ENCODE assay signal across 9 mouse cellular contexts in genomic region chr2:144330352-144330959, GRCm38 (mm10). TPM values are rescaled to one million over a fixed set of nuclear protein-coding genes. Genes with fewer than 3 reads are reported as not detected.
DNase-seq lines count a peak whose midpoint lies in the region; ATAC-seq and TF ChIP-seq lines count a peak whose summit lies in the region.
"Had no signal": no experiment of that assay in that cellular context is flagged by ENCODE, and none has a peak within 500 bp of the region (broad histone marks: within the 10 kb centered on the region; RNA-seq: fewer than 3 reads in every experiment).

No protein-coding gene starts in this region.

- no peak overlapping the region for H3K27ac ChIP-seq in hindbrain, embryonic 12.5 days
- H3K27ac ChIP-seq in liver, postnatal 0 days (ENCODE audit: low read depth), result no peak overlapping the region

- no peak for TF ChIP-seq CTCF in liver, postnatal 0 days (IDR thresholded peaks at IDR 0.05; ENCODE audit: low read depth)

- H3K27me3 ChIP-seq in hindbrain, embryonic 12.5 days, result peaks cover 86% of the 10 kb centered on the region
- H3K27me3 ChIP-seq in liver, postnatal 0 days (ENCODE audit: insufficient read depth, low read length), result peaks cover 66% of the 10 kb centered on the region

- H3K4me1 ChIP-seq in hindbrain, embryonic 12.5 days, result peaks cover 36% of the 10 kb centered on the region
- peaks cover 19% of the 10 kb centered on the region for H3K4me1 ChIP-seq in liver, postnatal 0 days (ENCODE audit: insufficient read depth)

- no peak for TF ChIP-seq EP300 in liver, postnatal 0 days (IDR thresholded peaks at IDR 0.05; ENCODE audit: low read depth)

- 2% methylated on average over 41 of the region's 41 CpGs for WGBS in hindbrain, embryonic 12.5 days
- 4% methylated on average over 41 of the region's 41 CpGs for WGBS in liver, postnatal 0 days (ENCODE audit: insufficient replicate concordance)

- no peaks in the 10 kb centered on the region for H3K9me3 ChIP-seq in hindbrain, embryonic 12.5 days (replicated peaks)
- H3K9me3 ChIP-seq in liver, postnatal 0 days (ENCODE audit: low read length), result no peaks in the 10 kb centered on the region

- H3K4me2 ChIP-seq in hindbrain, embryonic 12.5 days (replicated peaks), result peak overlapping the region; percentile 91
- H3K4me2 ChIP-seq in liver, postnatal 0 days (ENCODE audit: low read depth, low read length), result peak overlapping the region; percentile 83

- peak overlapping the region; percentile 61 for H3K9ac ChIP-seq in hindbrain, embryonic 12.5 days
- peak overlapping the region; percentile 30 for H3K9ac ChIP-seq in liver, postnatal 0 days (replicated peaks)

- peak overlapping the region; percentile 49 for H3K4me3 ChIP-seq in hindbrain, embryonic 12.5 days
- H3K4me3 ChIP-seq in liver, postnatal 0 days (ENCODE audit: low read depth, low read length), result peak overlapping the region; percentile 61

- peak; percentile 22 to 36 for DNase-seq in lung, adult 18-20 months
- DNase-seq in lung, postnatal 4 days, result no peak
- DNase-seq in embryo, embryonic 10.5 days (ENCODE audit: low spot score), result peak; percentile 50
- DNase-seq in liver, postnatal 0 days, result peak; percentile 15
- peak; percentile 35 for DNase-seq in retina, postnatal 1 day
- no peak for DNase-seq in layer of hippocampus, adult 18-20 months (ENCODE audit: low spot score in 2 of 2)
- no peak for DNase-seq in cerebellum, adult 8-10 months

- H3K36me3 ChIP-seq in hindbrain, embryonic 12.5 days, result no peaks in the 10 kb centered on the region
- H3K36me3 ChIP-seq in liver, postnatal 0 days (replicated peaks; ENCODE audit: insufficient read depth, low read length), result no peaks in the 10 kb centered on the region

- ATAC-seq in hindbrain, embryonic 12.5 days (ENCODE audit: low FRiP score), result peak; percentile 14; the same call in 1 of the 2 replicates
- peak; percentile 21; the same call in 1 of the 2 replicates for ATAC-seq in liver, postnatal 0 days

RNA-seq across cellular contexts. Expression of gene Ovol2, which starts 1.5 kb away (rescaled TPM):
- polyA plus RNA-seq in hindbrain, embryonic 12.5 days (2016; fragmentation: Nextera tagmentation; extraction: Ambion mirVana), result 0.44 and 1.3 TPM in 2 replicates
- polyA plus RNA-seq in liver, postnatal 0 days (2015; fragmentation: Nextera tagmentation; extraction: Ambion mirVana), result 0.09 and 0.25 TPM in 2 replicates
- total RNA-seq in layer of hippocampus, adult 18-20 months (2021), result 1 to 10 TPM; 1.6 to 1.9 TPM
- total RNA-seq: adrenal gland, postnatal 36 days had no signal

RNA-seq across cellular contexts. Expression of gene Kat14, which starts 38.3 kb away (rescaled TPM):
- polyA plus RNA-seq in hindbrain, embryonic 12.5 days (2016; fragmentation: Nextera tagmentation; extraction: Ambion mirVana), result 37.7 and 40.7 TPM in 2 replicates
- 10.2 and 12.3 TPM in 2 replicates for polyA plus RNA-seq in liver, postnatal 0 days (2015; fragmentation: Nextera tagmentation; extraction: Ambion mirVana)
- total RNA-seq in layer of hippocampus, adult 18-20 months (2021), result 10 to 100 TPM; 31.9 to 36.6 TPM

RNA-seq across cellular contexts. Expression of gene Pet117, which starts 38.3 kb away (rescaled TPM):
- 1.1 and 2.3 TPM in 2 replicates for polyA plus RNA-seq in hindbrain, embryonic 12.5 days (2016; fragmentation: Nextera tagmentation; extraction: Ambion mirVana)
- 1.6 and 2.2 TPM in 2 replicates for polyA plus RNA-seq in liver, postnatal 0 days (2015; fragmentation: Nextera tagmentation; extraction: Ambion mirVana)
- total RNA-seq in layer of hippocampus, adult 18-20 months (2021), result 10 to 100 TPM in 1 of 2 experiments, 1 to 10 TPM in 1; 6.9 to 10.4 TPM

RNA-seq across cellular contexts. Expression of gene Snx5, which starts 59.8 kb away (rescaled TPM):
- 93.0 and 97.0 TPM in 2 replicates for polyA plus RNA-seq in hindbrain, embryonic 12.5 days (2016; fragmentation: Nextera tagmentation; extraction: Ambion mirVana)
- 47.9 and 49.2 TPM in 2 replicates for polyA plus RNA-seq in liver, postnatal 0 days (2015; fragmentation: Nextera tagmentation; extraction: Ambion mirVana)
- total RNA-seq in layer of hippocampus, adult 18-20 months (2021), result 10 to 100 TPM; 67.4 to 73.2 TPM

RNA-seq across cellular contexts. Expression of gene Mgme1, which starts 60.0 kb away (rescaled TPM):
- polyA plus RNA-seq in hindbrain, embryonic 12.5 days (2016; fragmentation: Nextera tagmentation; extraction: Ambion mirVana), result 15.4 and 16.2 TPM in 2 replicates
- polyA plus RNA-seq in liver, postnatal 0 days (2015; fragmentation: Nextera tagmentation; extraction: Ambion mirVana), result 4.4 and 5.4 TPM in 2 replicates
- total RNA-seq in layer of hippocampus, adult 18-20 months (2021), result 1 to 10 TPM; 6.2 to 6.7 TPM

Comparison
In these comparisons a context has a peak if more than half of its experiments do, and no peak if none do; other contexts are left out.
1. DNase-seq: peak in lung, adult 18-20 months (2 of 2), embryo, embryonic 10.5 days (single experiment), liver, postnatal 0 days (single experiment) and retina, postnatal 1 day (single experiment); none in lung, postnatal 4 days (0 of 2), layer of hippocampus, adult 18-20 months (0 of 2) and cerebellum, adult 8-10 months (single experiment).